ENCODE assay signal across 28 mouse cellular contexts in the genomic region with DNA sequence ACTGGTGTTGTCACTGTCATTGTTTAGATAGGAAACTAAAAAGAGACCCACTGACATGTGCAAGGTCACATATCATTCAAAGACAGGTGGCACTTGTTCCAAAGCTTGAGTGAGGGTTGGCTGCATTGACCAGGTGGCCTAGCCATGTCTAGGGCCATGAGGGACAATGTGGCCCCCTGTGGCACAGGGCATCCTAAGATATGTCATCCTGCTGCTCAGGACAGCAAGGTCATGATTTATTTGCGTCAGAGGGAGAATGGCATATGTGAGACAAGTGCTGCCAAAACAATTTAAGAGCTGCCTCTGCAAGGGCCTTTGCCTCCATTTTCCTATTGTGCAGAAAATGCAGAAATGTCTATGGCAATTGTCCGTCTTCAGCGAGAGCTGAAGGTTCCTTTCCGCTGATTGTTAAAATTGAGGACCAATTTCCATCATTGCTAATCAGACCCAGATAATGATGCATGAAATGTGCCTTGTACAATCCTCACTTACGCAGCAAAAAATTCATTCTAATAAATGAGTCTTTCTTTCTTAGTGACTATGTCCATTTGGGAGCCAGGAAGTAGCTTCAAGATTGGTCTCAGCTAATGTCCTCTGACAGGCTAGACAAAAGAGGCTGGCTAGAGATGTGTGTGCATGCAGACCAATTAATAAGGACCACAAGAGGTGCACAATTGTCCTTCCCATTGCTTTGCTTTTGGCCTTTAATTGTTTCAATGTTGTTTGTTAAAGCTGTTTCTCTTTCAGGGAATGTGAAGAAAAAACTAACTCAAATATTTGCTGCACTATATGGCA.
A peak's percentile ranks its signal among the peaks of the same experiment; 100 is the strongest.
DNase-seq lines count a peak whose midpoint lies in the region; ATAC-seq lines count a peak whose summit lies in the region.
"Had no signal": no experiment of that assay in that cellular context is flagged by ENCODE, and none has a peak within 500 bp of the region (broad histone marks: within the 10 kb centered on the region; RNA-seq: fewer than 3 reads in every experiment).

No protein-coding gene starts in this region.

- ATAC-seq in hindbrain, embryonic 16.5 days: 0 out of 2 replicates have a peak, but pooled peaks have one; percentile 45
- ATAC-seq in hindbrain, embryonic 14.5 days (ENCODE audit: low FRiP score): no peak
- 0 out of 2 replicates have a peak, but pooled peaks have one; percentile 42 for ATAC-seq in neural tube, embryonic 12.5 days (ENCODE audit: low FRiP score, low read depth)
- ATAC-seq: activated CD4-positive, CD25-positive, alpha-beta regulatory T cell, adult 4 months; inflammation-experienced regulatory T-cells, adult 6 months had no signal

- no peak for DNase-seq in hindbrain, embryonic 14.5 days (ENCODE audit: low spot score)
- no peak for DNase-seq in neural tube, embryonic 10.5 days (ENCODE audit: extremely low spot score, low spot score)
- peak; percentile 2 for DNase-seq in mesoderm, embryonic 11.5 days (ENCODE audit: low read depth, low spot score)
- no peak for DNase-seq in cerebellum, adult 9-11 months
- no peak for DNase-seq in heart, adult 9 months (ENCODE audit: low spot score in 2 of 2)
- DNase-seq: adrenal gland, adult 8-10 months; B cell, adult 2 months; cerebellum, adult 8-10 months; embryo, embryonic 11 days; gastrocnemius, postnatal 14 days; heart, adult 11 months; heart, postnatal 4 days; kidney, adult 11 months; kidney, postnatal 14 days; layer of hippocampus, adult 9-11 months; lung, embryonic 14.5 days; lung, postnatal 14 days; thymus, adult 2 months; thymus, postnatal 36 days had no signal

- no peak overlapping the region for H3K27ac ChIP-seq in hindbrain, embryonic 16.5 days (ENCODE audit: low read depth, low read length)
- H3K27ac ChIP-seq in hindbrain, embryonic 14.5 days: no peak overlapping the region
- H3K27ac ChIP-seq in neural tube, embryonic 12.5 days: no peak overlapping the region
- H3K27ac ChIP-seq: embryonic facial prominence, embryonic 15.5 days; forebrain, embryonic 12.5 days; limb, embryonic 12.5 days; liver, embryonic 15.5 days had no signal

- H3K4me2 ChIP-seq in hindbrain, embryonic 16.5 days (ENCODE audit: low read length): no peak overlapping the region
- no peak overlapping the region for H3K4me2 ChIP-seq in hindbrain, embryonic 14.5 days (replicated peaks)
- no peak overlapping the region for H3K4me2 ChIP-seq in neural tube, embryonic 12.5 days (replicated peaks)
- H3K4me2 ChIP-seq: embryonic facial prominence, embryonic 15.5 days; forebrain, embryonic 12.5 days; heart, embryonic 12.5 days; limb, embryonic 12.5 days; liver, embryonic 15.5 days; lung, embryonic 14.5 days had no signal

- H3K27me3 ChIP-seq in hindbrain, embryonic 16.5 days (replicated peaks; ENCODE audit: control insufficient read depth, insufficient read depth, low read length): no peaks in the 10 kb centered on the region
- no peaks in the 10 kb centered on the region for H3K27me3 ChIP-seq in hindbrain, embryonic 14.5 days (ENCODE audit: control insufficient read depth, insufficient read depth, low read length)
- H3K27me3 ChIP-seq in neural tube, embryonic 12.5 days (replicated peaks): no peaks in the 10 kb centered on the region
- H3K27me3 ChIP-seq: embryonic facial prominence, embryonic 15.5 days; forebrain, embryonic 12.5 days; heart, embryonic 12.5 days; limb, embryonic 12.5 days; liver, embryonic 15.5 days had no signal

- no peaks in the 10 kb centered on the region for H3K4me1 ChIP-seq in hindbrain, embryonic 16.5 days (ENCODE audit: control insufficient read depth, insufficient read depth, low read depth, low read length)
- H3K4me1 ChIP-seq in hindbrain, embryonic 14.5 days (replicated peaks; ENCODE audit: control insufficient read depth, insufficient read depth, low read length): no peaks in the 10 kb centered on the region; the same call in 1 of the 2 replicates
- H3K4me1 ChIP-seq in neural tube, embryonic 12.5 days: no peaks in the 10 kb centered on the region
- H3K4me1 ChIP-seq: embryonic facial prominence, embryonic 15.5 days; limb, embryonic 12.5 days; liver, embryonic 15.5 days had no signal

- 63% methylated on average over 5 of the region's 5 CpGs for WGBS in hindbrain, embryonic 16.5 days
- 64% methylated on average over 5 of the region's 5 CpGs for WGBS in hindbrain, embryonic 14.5 days
- 76% methylated on average over 5 of the region's 5 CpGs for WGBS in neural tube, embryonic 12.5 days

- 0 out of 2 replicates have a peak, but pooled peaks cover 3% of the 10 kb centered on the region for H3K36me3 ChIP-seq in hindbrain, embryonic 16.5 days (ENCODE audit: control insufficient read depth, insufficient read depth, low read length)
- H3K36me3 ChIP-seq in hindbrain, embryonic 14.5 days (replicated peaks; ENCODE audit: control insufficient read depth, insufficient read depth): no peaks in the 10 kb centered on the region
- no peaks in the 10 kb centered on the region for H3K36me3 ChIP-seq in neural tube, embryonic 12.5 days
- H3K36me3 ChIP-seq: embryonic facial prominence, embryonic 15.5 days; forebrain, embryonic 12.5 days; heart, embryonic 12.5 days; limb, embryonic 12.5 days; liver, embryonic 15.5 days had no signal

- H3K9me3 ChIP-seq in hindbrain, embryonic 16.5 days (ENCODE audit: control insufficient read depth, low read length): no peaks in the 10 kb centered on the region
- H3K9me3 ChIP-seq in hindbrain, embryonic 14.5 days (ENCODE audit: control insufficient read depth, low read length): no peaks in the 10 kb centered on the region
- no peaks in the 10 kb centered on the region for H3K9me3 ChIP-seq in neural tube, embryonic 12.5 days
- H3K9me3 ChIP-seq: embryonic facial prominence, embryonic 15.5 days; forebrain, embryonic 12.5 days; heart, embryonic 12.5 days; limb, embryonic 12.5 days; liver, embryonic 15.5 days had no signal

- no peak overlapping the region for H3K4me3 ChIP-seq in hindbrain, embryonic 16.5 days (ENCODE audit: low read length)
- H3K4me3 ChIP-seq in hindbrain, embryonic 14.5 days (replicated peaks; ENCODE audit: low read length): no peak overlapping the region
- no peak overlapping the region for H3K4me3 ChIP-seq in neural tube, embryonic 12.5 days
- H3K4me3 ChIP-seq: embryonic facial prominence, embryonic 15.5 days; forebrain, embryonic 12.5 days; heart, embryonic 12.5 days; limb, embryonic 12.5 days; liver, embryonic 15.5 days had no signal

- no peak overlapping the region for H3K9ac ChIP-seq in hindbrain, embryonic 16.5 days (ENCODE audit: low read depth, low read length)
- no peak overlapping the region for H3K9ac ChIP-seq in hindbrain, embryonic 14.5 days
- H3K9ac ChIP-seq in neural tube, embryonic 12.5 days: no peak overlapping the region
- H3K9ac ChIP-seq: embryonic facial prominence, embryonic 15.5 days; forebrain, embryonic 12.5 days; heart, embryonic 12.5 days; limb, embryonic 12.5 days; liver, embryonic 15.5 days; lung, embryonic 14.5 days had no signal
